Mouse (Mus musculus) embryonic facial prominence, embryonic 11.5 days (tissue): ENCODE measurements around the gene Smap2. TPM values are rescaled to one million over a fixed set of nuclear protein-coding genes. Genes with fewer than 3 reads are reported as not detected.
"Not testable (repeated sequence)": the region's sequence is repeated elsewhere in the genome, so short reads cannot be mapped to it uniquely, and the experiment has no call there.

Experiments
- ATAC-seq: fragments of 200-750 bp; cut with Nextera tagmentation; replicated peaks from 2 replicates; pipeline ENCODE4 v1.8.0; 2017; ENCODE audit warnings: low read depth; ENCODE audit not compliant: insufficient number of reproducible peaks, low FRiP score, low TSS enrichment
- DNase-seq: peaks from one replicate; pipeline ENCODE4 v3.0.0-alpha.2; 2015; ENCODE audit warnings: low spot score
- H3K27ac ChIP-seq: fragments of 300-500 bp; sonication (generic); replicated peaks from 2 replicates; pipeline ENCODE4 v1.5.1; 2014; ENCODE audit warnings: mild to moderate bottlenecking, low read depth, low read length, control low read depth
- H3K27me3 ChIP-seq: fragments of 300-500 bp; sonication (generic); 2 replicates; pipeline ENCODE4 v1.6.1; 2014; ENCODE audit warnings: mild to moderate bottlenecking, low read length, moderate library complexity, mixed read lengths; ENCODE audit not compliant: control insufficient read depth, insufficient read depth
- H3K36me3 ChIP-seq: fragments of 300-500 bp; sonication (generic); replicated peaks from 2 replicates; pipeline ENCODE4 v1.6.1; 2014; ENCODE audit warnings: low read depth, mild to moderate bottlenecking, low read length, moderate library complexity, mixed read lengths; ENCODE audit not compliant: control insufficient read depth, insufficient read depth
- H3K4me1 ChIP-seq: fragments of 300-500 bp; sonication (generic); 2 replicates; pipeline ENCODE4 v1.6.1; 2014; ENCODE audit warnings: low read length, mixed read lengths; ENCODE audit not compliant: control insufficient read depth, insufficient read depth
- H3K4me2 ChIP-seq: fragments of 300-500 bp; sonication (generic); 2 replicates; pipeline ENCODE4 v1.6.1; 2014; ENCODE audit warnings: low read depth, mild to moderate bottlenecking, control low read depth, low read length, moderate library complexity
- H3K4me3 ChIP-seq: fragments of 300-500 bp; sonication (generic); 2 replicates; pipeline ENCODE4 v1.5.1; 2014; ENCODE audit warnings: low read depth, low read length, control low read depth
- H3K9ac ChIP-seq: fragments of 300-500 bp; sonication (generic); replicated peaks from 2 replicates; pipeline ENCODE4 v1.6.1; 2014; ENCODE audit warnings: mild to moderate bottlenecking, control low read depth, low read length
- H3K9me3 ChIP-seq: fragments of 300-500 bp; sonication (generic); replicated peaks from 2 replicates; pipeline ENCODE4 v1.6.1; 2016; ENCODE audit warnings: mild to moderate bottlenecking, low read length, inconsistent platforms, mixed read lengths; ENCODE audit not compliant: control insufficient read depth
- WGBS: fragments of 180-500 bp; shearing (Covaris S2); extraction: QIAGEN DNeasy Blood & Tissue Kit; methylation state at CpG from one replicate; pipeline ENCODE4 v1.1.7; 2014; 5-methylcytosine and 5-hydroxymethylcytosine counted together
- polyA plus RNA-seq: library from polyadenylated mRNA; unstranded; fragments of >200 nt; fragmentation: Nextera tagmentation; extraction: Ambion mirVana; gene quantifications from 2 replicates; pipeline ENCODE4 v1.2.1, GENCODE M21; 2014

The Smap2 gene
- 15.5 and 17.2 TPM in 2 replicates for polyA plus RNA-seq

DNA sequence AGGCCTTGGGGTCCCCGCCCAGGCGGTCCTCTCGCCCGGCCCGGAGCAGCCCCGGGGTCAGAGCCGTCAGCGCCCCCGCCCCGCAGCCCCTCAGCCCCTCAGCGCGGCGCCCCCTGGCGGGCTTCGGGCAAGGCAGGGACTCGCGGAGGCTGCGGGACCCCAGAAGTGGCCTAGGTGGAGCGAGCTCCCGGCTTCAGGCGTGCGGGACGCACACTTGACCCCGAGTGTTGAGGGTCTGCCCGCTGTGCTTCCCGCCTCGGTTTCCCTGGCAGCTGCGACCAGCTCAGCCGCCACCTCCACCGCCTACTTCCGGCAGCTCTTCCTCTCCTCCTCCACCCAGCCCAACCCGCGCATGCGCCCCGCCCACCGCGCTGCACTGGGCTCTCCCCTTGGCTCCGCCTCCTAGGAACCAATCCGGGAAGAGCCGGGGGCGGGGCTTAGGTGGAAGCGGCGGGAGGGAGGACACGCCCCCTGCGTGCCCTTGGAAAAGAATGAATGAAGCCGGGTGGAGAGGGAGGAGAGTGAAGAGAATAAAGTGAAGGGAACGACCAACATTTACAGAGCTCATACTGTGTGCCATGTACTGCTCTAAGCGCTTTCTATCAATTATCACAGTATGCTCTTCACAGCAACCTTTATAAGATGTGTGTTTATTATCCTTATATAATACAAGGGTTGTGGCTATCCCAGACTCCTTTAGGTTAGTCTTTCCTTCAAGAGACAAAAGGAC is at the start of gene Smap2:
Gene Smap2 (minus strand): TSS at position 320 of the 730 bp plus-strand sequence.
- peak; percentile 100 for DNase-seq
- peak within 1 kb of the TSS; percentile 79 for H3K9ac ChIP-seq
- under 1% methylated on average over 47 of the region's 48 CpGs for WGBS
- 0 out of 2 replicates have a peak within 1 kb of the TSS, but pooled peaks have one; percentile 41 for H3K27ac ChIP-seq
- H3K4me2 ChIP-seq: peak within 1 kb of the TSS; percentile 92
- H3K27me3 ChIP-seq: no peaks in the 10 kb centered on the region
- H3K4me1 ChIP-seq: no peaks in the 10 kb centered on the region
- peak within 1 kb of the TSS; percentile 96 for H3K4me3 ChIP-seq
- H3K36me3 ChIP-seq: no peaks in the 10 kb centered on the region
- peak; percentile 96 for ATAC-seq
- no peaks in the 10 kb centered on the region for H3K9me3 ChIP-seq

DNA sequence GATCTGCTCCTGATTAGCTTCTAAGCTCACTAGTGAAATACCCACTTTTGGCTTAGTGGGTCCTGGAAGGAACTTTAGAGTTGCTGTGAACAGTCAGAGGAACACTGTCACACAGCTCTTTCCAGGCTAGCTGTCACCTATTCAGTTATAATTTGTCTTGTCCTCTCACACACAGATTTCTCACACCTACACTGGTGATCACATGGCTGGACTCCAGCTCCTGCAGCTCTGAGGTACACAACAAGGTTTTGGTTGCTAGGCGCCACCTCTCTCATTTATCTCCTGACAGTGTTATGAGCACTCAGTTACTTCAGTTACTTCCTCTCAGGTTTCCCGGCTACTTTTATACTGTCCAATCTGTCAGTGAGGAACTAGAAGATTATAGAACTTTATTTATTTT is 48.3 kb upstream of the Smap2 start:
- Histone ChIP-seq H3K4me1 (no peaks in the 10 kb centered on the region), H3K4me3 (no peak overlapping the region), H3K9me3 (no peaks in the 10 kb centered on the region), H3K4me2 (no peak overlapping the region), H3K36me3 (no peaks in the 10 kb centered on the region), H3K9ac (no peak overlapping the region), H3K27me3 (no peaks in the 10 kb centered on the region), H3K27ac (no peak overlapping the region)
- WGBS: 87% methylated on average over 2 of the region's 2 CpGs
- DNase-seq (no peak), ATAC-seq (no peak)

DNA sequence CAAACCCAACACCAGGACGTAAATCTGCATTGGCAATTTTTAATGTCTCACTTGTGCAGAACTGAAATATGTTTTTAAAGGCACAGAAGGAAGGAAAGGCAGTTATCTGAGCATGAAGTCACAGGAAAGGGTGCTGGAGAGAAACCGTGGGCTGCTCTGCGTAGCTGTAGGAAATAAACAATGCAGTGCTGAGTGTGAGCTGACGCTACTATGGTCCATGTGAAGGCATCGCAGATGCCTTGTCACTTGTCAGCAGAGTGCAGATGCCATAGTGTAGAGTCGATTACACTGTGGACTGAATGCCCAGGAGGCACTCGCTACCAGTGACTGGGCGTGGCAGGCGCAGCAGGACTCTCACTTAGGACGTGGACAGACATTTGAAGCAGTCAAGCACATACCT is 42.2 kb upstream of the Smap2 start:
- H3K4me2 ChIP-seq, ATAC-seq, H3K27me3 ChIP-seq, DNase-seq, H3K9ac ChIP-seq, H3K36me3 ChIP-seq, H3K4me3 ChIP-seq, H3K27ac ChIP-seq, H3K4me1 ChIP-seq, H3K9me3 ChIP-seq: not testable (repeated sequence)
- WGBS: 86% methylated on average over 9 of the region's 10 CpGs

DNA sequence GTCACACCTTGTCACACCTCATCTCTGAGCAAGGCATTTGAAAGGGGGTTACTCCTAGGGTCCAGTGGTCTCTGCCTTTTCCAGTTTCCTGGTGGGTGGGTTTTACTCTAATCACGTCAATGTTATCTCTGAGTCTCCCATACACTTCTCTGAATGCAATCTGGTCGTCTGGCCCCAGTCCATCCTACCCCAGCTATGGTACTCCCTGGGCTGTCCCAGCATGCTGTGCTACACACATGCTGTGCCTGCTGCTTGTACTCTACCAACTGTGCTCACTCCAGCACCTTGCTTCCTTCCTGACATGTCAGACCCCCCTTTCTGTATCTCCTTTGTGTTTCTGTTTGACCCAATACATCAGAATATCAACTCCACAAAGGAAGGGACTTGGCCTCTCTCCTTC is 40.0 kb upstream of the Smap2 start:
- no peak overlapping the region for H3K9ac ChIP-seq
- no peak overlapping the region for H3K4me3 ChIP-seq
- 55% methylated on average over 2 of the region's 2 CpGs for WGBS
- no peak overlapping the region for H3K27ac ChIP-seq
- no peak for DNase-seq
- no peaks in the 10 kb centered on the region for H3K27me3 ChIP-seq
- ATAC-seq: no peak
- H3K9me3 ChIP-seq: no peaks in the 10 kb centered on the region
- H3K4me2 ChIP-seq: no peak overlapping the region
- no peaks in the 10 kb centered on the region for H3K36me3 ChIP-seq
- no peaks in the 10 kb centered on the region for H3K4me1 ChIP-seq

DNA sequence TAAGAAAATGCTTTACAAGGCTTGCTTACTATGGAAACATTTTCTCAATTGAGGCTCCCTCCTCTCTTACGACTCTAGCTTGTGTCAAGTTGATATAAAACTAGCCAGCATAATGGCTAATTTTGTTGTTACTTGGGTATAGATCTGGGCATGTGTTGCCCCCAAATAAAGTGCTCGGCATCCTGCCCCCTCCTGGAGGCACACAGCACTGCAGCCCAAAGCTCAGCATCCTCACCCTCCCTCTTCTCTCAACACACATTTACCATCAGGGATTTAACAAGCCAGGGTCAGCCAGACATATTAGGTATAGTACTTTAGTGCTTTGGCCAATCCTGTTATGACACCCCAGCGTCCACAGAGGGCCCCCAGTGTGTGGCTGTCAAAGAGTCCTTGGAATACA is 39.3 kb upstream of the Smap2 start:
- DNase-seq (peak; percentile 12), ATAC-seq (no peak)
- WGBS: 40% methylated on average over 3 of the region's 3 CpGs
- Histone ChIP-seq H3K4me1 (no peaks in the 10 kb centered on the region), H3K9ac (no peak overlapping the region), H3K4me3 (no peak overlapping the region), H3K4me2 (no peak overlapping the region), H3K9me3 (no peaks in the 10 kb centered on the region), H3K27me3 (no peaks in the 10 kb centered on the region), H3K27ac (no peak overlapping the region), H3K36me3 (no peaks in the 10 kb centered on the region)

DNA sequence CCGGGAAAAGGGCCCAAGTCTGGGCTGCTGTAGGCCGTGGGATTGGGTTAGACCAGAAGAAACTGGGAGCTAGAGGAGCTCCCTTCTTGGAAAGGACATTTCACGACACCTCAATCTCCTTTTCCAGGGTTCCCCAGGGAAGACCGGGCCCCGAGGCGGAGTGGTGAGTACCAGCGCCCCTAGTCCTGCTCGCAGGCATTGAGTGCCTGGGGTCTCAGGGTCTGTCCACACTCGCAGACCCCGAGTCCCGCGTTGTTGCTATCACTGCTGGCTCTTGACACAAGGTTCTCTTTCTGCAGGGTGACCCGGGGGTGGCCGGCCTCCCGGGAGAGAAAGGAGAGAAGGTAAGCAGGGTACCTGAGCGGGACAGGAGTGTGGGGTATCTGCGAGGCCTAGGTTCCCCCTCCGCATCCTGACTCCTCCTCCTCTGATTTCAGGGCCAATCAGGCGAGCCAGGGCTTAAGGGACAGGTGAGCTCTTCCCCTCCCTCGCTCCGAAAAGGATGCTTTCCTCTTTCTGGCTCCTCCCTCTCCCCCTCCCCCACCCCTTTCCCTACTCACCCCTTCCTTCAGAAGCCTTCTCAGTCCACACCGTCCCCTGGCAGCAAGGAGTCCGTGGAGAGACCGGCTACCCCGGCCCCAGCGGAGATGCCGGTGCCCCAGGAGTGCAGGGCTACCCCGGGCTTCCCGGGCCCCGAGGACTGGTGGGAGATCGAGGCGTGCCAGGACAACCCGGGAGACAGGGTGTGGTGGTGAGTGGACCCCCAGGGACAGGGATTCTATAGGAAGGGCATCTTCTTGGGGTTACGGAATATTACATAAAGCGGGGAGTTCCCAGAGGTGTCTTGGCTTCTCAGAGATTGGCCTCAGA is 35.6 kb upstream of the Smap2 start:
- Histone ChIP-seq H3K9me3 (no peaks in the 10 kb centered on the region), H3K36me3 (no peaks in the 10 kb centered on the region), H3K9ac (no peak overlapping the region), H3K27ac (no peak overlapping the region), H3K4me1 (no peaks in the 10 kb centered on the region), H3K4me3 (no peak overlapping the region), H3K4me2 (peak overlapping the region; percentile 34; the same call in 1 of the 2 replicates), H3K27me3 (no peaks in the 10 kb centered on the region)
- 8% methylated on average over 34 of the region's 35 CpGs for WGBS
- ATAC-seq (peak; percentile 26; the same call in 1 of the 2 replicates), DNase-seq (peak; percentile 23)

DNA sequence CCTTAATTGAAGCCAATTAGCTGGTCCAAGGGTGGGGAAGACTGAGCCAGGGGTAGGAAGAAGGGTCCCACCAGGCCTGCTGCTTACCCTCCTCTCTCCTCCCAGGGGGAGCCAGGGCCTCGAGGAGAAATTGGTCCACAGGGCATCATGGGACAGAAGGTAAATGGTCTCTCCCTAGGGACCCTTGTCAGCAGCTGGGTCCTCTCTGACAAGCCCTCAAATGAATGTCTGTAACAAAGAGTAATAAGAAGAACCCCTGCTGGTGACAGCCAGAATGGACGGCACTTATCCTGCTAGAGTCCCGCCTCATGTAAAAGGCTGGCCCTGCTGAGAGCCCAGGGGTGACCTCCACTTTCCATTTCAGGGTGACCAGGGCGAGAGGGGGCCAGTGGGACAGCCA is 34.8 kb upstream of the Smap2 start:
- H3K9me3 ChIP-seq: no peaks in the 10 kb centered on the region
- H3K4me2 ChIP-seq: no peak overlapping the region
- H3K4me3 ChIP-seq: no peak overlapping the region
- DNase-seq (no peak), ATAC-seq (no peak; the same call in 1 of the 2 replicates)
- H3K27me3 ChIP-seq: no peaks in the 10 kb centered on the region
- H3K4me1 ChIP-seq: no peaks in the 10 kb centered on the region
- WGBS: 22% methylated on average over 4 of the region's 4 CpGs
- no peak overlapping the region for H3K9ac ChIP-seq
- H3K27ac ChIP-seq: no peak overlapping the region
- no peaks in the 10 kb centered on the region for H3K36me3 ChIP-seq

DNA sequence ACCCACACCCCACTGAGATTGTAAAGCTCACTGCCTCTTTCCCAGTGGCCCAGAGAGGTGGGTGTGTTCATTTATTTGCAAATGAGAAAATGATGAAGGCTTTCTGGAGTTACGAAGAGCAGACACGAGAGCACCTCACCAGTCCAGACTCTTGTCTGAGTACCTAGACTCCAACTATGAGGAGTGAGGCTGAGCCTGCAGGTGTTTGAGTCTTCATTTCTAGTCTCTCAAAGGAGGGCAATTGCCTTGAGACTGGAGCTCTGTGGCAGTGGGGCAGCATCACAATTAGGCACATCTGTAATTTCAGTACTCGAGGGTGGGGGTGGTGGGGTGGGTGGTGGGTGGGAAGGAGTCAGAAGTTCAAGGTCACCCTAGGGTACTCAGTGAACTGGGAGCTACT is 25.9 kb upstream of the Smap2 start:
- no peaks in the 10 kb centered on the region for H3K9me3 ChIP-seq
- H3K9ac ChIP-seq: no peak overlapping the region
- no peak overlapping the region for H3K4me2 ChIP-seq
- DNase-seq (no peak), ATAC-seq (no peak)
- no peak overlapping the region for H3K4me3 ChIP-seq
- 72% methylated on average over 3 of the region's 3 CpGs for WGBS
- peaks cover 6% of the 10 kb centered on the region; the same call in 1 of the 2 replicates for H3K27me3 ChIP-seq
- H3K27ac ChIP-seq: no peak overlapping the region
- peaks cover 11% of the 10 kb centered on the region; the same call in 1 of the 2 replicates for H3K4me1 ChIP-seq
- no peaks in the 10 kb centered on the region for H3K36me3 ChIP-seq
